Mouse (Mus musculus): Measurements from ENCODE around the gene Il13.

Gene Il13

DNA sequence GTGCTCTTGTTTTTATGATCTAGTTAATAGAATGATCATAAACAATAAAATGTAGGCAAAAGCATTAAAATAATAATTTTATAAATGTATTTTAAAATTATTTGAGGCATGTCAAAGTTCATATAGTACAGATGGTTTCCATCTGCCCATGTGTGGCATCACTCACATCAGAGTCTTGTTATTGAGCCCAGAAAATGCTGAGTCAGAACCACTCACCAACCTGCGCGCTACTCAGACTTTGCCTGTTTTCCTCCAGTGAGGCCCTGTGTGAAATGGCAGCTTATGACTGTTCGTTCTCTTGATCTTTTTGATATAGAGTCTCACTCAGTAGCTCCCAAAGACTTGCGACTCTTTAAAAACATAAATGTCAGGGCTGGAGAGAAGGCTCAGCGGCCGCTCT, 49.0 kb downstream of the Il13 start:
- in situ Hi-C loops (cut with MboI, MseI): no loop called here

GRCm38 (mm10) chr11:53584849-53585248, 49.7 kb downstream of the Il13 start:
- in situ Hi-C loops (cut with MboI, MseI): no loop called here

GRCm38 (mm10) chr11:53583151-53583550, 51.4 kb downstream of the Il13 start:
- in situ Hi-C loops (cut with MboI, MseI): no loop called here
